Mouse (Mus musculus) liver, embryonic 14.5 days (tissue): Measurements from ENCODE around the gene Gm37240.
A peak's percentile ranks its signal among the peaks of the same experiment; 100 is the strongest.

Experiments
- CTCF ChIP-seq: IDR thresholded peaks from 2 replicates; pipeline ENCODE4 v1.5.1; 2016; ENCODE audit warnings: antibody characterized with exemption, low read depth, control low read depth
- EP300 ChIP-seq: IDR thresholded peaks from 2 replicates; pipeline ENCODE4 v1.6.1; 2016; ENCODE audit warnings: antibody characterized with exemption, low read depth

GRCm38 (mm10) chr3:84455733-84456417 lies 1431.4 kb downstream of the Gm37240 start:
- TF ChIP-seq CTCF, result no peak
- peak; percentile 98 for TF ChIP-seq EP300
